Mouse (Mus musculus) left cerebral cortex, postnatal 10 days (tissue): ENCODE measurements at regions not wholly inside any gene's neighbourhood (a gene's known extent, or its start where the extent isn't known, plus 50 kb on each side); places are given as distances from the start of the nearest gene placed in this dataset.

Source experiments
- DNase-seq, 2 experiments: peaks; one replicate each; pipeline ENCODE4 v3.0.0; 2021 to 2022; ENCODE audit warnings: low spot score in 2 of 2, mixed read lengths in 1 of 2; ENCODE audit errors: extremely low spot score in 1 of 2
- intact Hi-C: fragments of 180-260 bp; cut with DNase I; formaldehyde crosslinking; loops from one replicate; pipeline ENCODE4 v1.15.1; 2025

GRCm38 (mm10) chr12:112329701-112330301, 159.4 kb upstream of the A530016L24Rik start:
- intact Hi-C loops, result no loop called here

GRCm38 (mm10) chr12:112330557-112330956, 158.7 kb upstream of the A530016L24Rik start:
- DNase-seq, result no peak
- intact Hi-C loops, result no loop called here

More at GRCm38 (mm10) chr12:112329701-112330301, 159.4 kb upstream of the A530016L24Rik start:
- peak; percentile 61 to 86 for DNase-seq

- no peak for DNase-seq
- intact Hi-C loops, result no loop called here
These were observed 158.2 kb upstream of the A530016L24Rik start for GRCm38 (mm10) chr12:112331061-112331460.

- intact Hi-C loops, result no loop called here
These were observed 155.8 kb upstream of the A530016L24Rik start for GRCm38 (mm10) chr12:112333125-112334079.

GRCm38 (mm10) chr12:112334106-112334855, 155.0 kb upstream of the A530016L24Rik start:
- DNase-seq, result no peak
- intact Hi-C loops, result no loop called here

More at GRCm38 (mm10) chr12:112333125-112334079, 155.8 kb upstream of the A530016L24Rik start:
- DNase-seq, result peak in 1 of 2 experiments; percentile 53

GRCm38 (mm10) chr12:112335641-112336040, 153.6 kb upstream of the A530016L24Rik start:
- no peak for DNase-seq
- intact Hi-C loops, result no loop called here

- no peak for DNase-seq
- intact Hi-C loops, result no loop called here
These were observed 152.5 kb upstream of the A530016L24Rik start for GRCm38 (mm10) chr12:112336691-112337295.

- no peak for DNase-seq
- intact Hi-C loops, result no loop called here
These were observed 151.8 kb upstream of the A530016L24Rik start for GRCm38 (mm10) chr12:112337443-112337842.

GRCm38 (mm10) chr12:112338976-112339375, 150.3 kb upstream of the A530016L24Rik start:
- intact Hi-C loops, result no loop called here
- DNase-seq, result no peak

- intact Hi-C loops, result no loop called here
- no peak for DNase-seq
These were observed 149.6 kb upstream of the A530016L24Rik start for GRCm38 (mm10) chr12:112339481-112340179.

GRCm38 (mm10) chr12:112340248-112340647, 149.0 kb upstream of the A530016L24Rik start:
- DNase-seq, result no peak

GRCm38 (mm10) chr12:112341726-112342469, 147.3 kb upstream of the A530016L24Rik start:
- intact Hi-C loops, result no loop called here
- no peak for DNase-seq

More at GRCm38 (mm10) chr12:112340248-112340647, 149.0 kb upstream of the A530016L24Rik start:
- intact Hi-C loops, result no loop called here

- intact Hi-C loops, result no loop called here
- DNase-seq, result no peak
These were observed 146.2 kb upstream of the A530016L24Rik start for GRCm38 (mm10) chr12:112343064-112343463.

- no peak for DNase-seq
- intact Hi-C loops, result no loop called here
These were observed 145.0 kb upstream of the A530016L24Rik start for GRCm38 (mm10) chr12:112344285-112344684.

- no peak for DNase-seq
- intact Hi-C loops, result no loop called here
These were observed 143.5 kb upstream of the A530016L24Rik start for GRCm38 (mm10) chr12:112345797-112346196.

GRCm38 (mm10) chr12:112348116-112348515, 141.1 kb upstream of the A530016L24Rik start:
- intact Hi-C loops, result no loop called here
- DNase-seq, result no peak

- no peak for DNase-seq
- intact Hi-C loops, result no loop called here
These were observed 139.5 kb upstream of the A530016L24Rik start for GRCm38 (mm10) chr12:112349676-112350318.
